Mouse (Mus musculus): ENCODE results near the gene Gm49416. TPM values are rescaled to one million over a fixed set of nuclear protein-coding genes. Genes with fewer than 3 reads are reported as not detected.

Gene Gm49416
- not detected in 2 replicates for polyA plus RNA-seq (2012; rRNA removed; ENCODE audit: low replicate concordance)

DNA sequence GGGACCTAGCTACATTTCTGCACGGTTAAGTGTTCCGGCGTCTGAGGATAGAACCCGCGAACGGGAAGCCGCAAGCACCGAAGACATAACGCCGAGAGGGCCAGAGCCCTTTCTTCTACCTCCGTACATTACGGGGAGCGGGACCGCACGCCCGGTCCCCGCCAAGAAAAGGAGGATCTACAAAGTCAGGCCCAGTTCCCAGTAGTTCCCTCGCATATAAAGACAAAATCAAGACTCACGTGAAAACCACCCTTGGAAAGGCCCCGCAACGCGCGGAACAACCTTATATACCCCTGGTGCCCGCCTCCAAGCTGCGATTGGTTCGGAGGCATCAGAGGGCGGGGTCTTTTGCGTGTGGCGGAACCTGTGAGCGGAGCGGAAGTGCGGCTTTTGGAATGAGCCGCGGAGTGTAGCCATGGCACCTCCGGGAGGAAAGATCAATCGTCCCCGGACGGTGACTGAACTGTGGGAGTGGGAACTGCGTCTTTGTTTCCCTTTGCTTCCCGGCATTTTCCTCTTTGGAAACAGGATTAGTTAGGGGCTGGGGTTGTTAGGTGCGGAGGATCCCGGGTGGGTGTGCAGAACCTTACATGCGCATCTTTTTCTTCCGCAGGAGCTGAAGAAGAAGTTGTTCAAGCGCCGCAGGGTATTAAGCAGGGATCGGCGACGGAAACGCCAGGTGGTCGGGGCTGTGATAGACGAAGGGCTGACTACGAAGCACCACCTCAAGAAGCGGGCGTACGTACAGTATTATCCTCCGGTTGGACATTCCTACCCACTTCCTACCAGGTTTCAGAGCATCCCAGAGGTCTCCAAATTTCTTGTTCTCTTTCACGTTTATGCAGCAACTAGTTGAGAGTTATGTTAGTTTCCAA, at the start of gene Gm49416, which contains the start of gene 1810009A15Rik:
Gene Gm49416 (plus strand): TSS at position 416 of the 875 bp plus-strand sequence.
Gene 1810009A15Rik (plus strand): TSS at position 343 of the 875 bp plus-strand sequence.

DNA sequence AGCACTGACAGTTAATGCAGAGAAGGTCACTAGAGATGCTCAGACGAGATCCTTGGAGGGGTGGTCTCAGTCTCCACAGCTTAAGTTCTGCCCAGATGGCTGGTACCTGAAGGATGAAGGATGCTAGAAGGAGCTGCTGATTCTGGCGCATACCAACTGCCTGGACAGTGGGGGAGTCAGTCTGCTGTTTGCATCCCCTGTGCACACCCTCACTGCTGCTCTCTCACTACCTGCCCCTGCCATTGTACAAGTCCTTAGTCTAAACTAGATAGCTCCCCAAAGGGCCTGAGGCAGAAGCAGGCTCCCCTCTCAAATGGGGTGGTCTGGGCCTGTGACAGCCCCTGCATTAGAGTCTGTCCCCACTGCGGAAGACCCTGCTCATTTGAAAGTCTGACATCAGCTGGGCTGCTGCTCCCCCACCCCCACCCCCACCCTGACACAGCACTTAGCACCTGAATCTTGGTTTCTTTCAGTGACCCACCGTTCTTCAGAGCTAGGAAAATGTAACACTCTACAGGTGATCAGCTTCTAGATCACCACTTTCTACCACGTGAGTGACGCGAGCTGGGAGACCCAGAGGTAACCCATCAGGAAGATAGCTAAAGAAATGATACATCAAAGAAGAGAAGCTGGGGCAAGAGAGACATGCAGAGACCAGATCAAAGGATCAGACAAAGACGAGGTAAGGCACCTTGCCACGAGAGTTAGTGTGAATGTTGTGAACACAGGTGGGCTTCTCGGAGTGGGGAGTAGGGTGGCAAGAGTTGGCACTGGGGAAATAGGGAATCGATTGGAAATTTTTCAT, 49.4 kb upstream of the Gm49416 start, which contains the start of gene Gng3:
Gene Gng3 (minus strand): TSS at position 92 of the 805 bp plus-strand sequence.

DNA sequence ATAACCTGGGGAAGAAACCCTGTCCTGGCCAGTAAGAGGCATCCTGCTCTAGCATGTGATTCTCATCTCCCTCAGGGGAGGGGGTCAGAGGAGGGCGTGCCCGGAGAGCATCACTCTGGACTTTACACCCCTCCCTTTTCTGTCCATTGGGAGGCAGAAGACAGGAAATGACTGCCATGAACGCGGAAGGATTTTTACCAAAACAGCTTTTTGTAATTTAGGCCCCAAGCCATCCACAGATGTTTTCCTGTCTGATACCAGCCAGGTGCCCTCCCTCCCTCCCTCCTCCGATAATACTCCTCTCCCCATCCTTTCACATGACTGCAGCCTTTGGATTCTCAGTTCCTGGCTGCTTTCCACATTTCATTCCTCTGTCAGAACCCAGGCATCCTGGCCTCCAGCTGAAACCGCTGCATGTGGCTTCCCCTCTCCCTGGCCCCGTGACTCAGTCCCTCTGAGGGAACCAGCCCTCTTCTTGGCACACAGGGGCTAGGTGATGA, 38.3 kb upstream of the Gm49416 start, which contains the start of gene Lrrn4cl:
Gene Lrrn4cl (plus strand): TSS at position 367 of the 500 bp plus-strand sequence.

DNA sequence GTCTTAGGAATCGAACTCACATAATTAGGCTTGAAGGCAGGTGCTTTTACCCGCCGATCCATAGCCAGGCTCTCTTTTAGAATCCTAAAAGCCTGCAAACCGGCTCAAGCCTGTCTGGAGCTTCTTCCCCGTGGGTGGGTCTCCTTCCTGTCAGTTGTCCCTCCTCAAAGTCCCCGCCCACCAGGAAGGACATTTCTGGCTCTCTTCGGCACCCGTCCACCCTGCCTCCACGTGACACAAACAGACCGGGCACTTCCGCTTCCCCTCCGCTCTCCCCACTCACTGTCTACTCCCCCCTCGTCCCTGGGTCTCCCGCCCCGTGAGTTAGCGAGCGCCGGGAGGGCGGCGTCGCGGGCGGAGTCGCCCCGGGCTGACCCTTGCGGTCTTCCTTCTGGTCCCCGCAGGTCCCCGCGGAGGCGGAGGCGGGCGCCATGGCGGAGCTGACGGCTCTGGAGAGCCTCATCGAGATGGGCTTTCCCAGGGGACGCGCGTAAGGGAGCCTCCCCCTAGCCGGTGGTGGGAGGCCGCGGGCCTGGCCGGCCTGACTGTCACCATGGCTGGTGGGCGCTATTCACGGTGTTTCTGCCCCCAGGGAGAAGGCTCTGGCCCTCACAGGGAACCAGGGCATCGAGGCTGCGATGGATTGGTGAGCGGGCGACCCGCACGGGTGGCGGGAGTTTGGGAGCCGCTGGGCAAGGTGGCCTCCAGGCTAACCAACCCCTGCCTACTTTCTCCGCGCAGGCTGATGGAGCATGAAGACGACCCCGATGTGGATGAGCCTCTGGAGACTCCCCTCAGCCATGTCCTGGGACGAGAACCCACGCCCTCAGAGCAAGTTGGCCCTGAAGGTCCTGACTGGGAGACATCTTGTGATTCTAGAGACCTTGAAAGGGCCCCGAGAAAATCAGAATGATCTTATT, 17.2 kb upstream of the Gm49416 start, which contains the start of gene Ubxn1:
Gene Ubxn1 (plus strand): TSS at position 230 of the 920 bp plus-strand sequence.

DNA sequence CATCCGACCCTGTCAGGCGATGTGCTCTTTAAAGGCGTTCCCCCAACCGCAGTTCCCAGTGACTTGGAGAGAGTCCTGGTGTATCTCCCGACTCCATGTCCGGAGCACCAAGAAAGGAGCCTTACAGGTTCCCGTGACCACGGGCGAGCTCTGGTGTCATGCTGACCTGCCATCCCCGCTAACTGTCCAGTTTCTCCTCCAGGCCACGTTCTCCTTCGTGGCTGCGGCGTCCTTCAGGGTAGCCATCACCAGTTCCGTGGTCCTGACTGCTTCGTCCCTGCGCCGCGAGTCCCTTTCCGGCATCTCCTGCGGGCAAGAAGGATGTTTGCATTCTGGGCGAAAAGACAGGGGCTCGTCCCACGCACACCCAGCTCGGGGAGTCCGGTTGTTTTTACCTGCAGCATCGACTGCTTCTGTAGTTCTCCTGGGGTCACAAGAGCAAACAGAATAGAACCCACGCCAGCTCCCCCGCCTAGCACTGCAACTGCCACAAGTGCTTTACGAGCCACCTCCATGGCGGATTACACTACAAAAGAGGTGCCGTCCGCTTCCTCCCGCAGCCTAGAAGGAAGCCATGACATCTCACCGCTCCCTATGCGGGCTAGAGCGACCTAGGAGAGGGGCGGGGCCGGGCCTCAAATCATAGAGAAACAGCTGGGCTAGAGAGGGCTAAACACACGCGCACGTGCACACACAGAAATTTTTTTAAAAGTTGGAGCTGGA, 8.3 kb upstream of the Gm49416 start, which contains the start of gene Uqcc3:
Gene Uqcc3 (minus strand): TSS at position 613 of the 723 bp plus-strand sequence.

DNA sequence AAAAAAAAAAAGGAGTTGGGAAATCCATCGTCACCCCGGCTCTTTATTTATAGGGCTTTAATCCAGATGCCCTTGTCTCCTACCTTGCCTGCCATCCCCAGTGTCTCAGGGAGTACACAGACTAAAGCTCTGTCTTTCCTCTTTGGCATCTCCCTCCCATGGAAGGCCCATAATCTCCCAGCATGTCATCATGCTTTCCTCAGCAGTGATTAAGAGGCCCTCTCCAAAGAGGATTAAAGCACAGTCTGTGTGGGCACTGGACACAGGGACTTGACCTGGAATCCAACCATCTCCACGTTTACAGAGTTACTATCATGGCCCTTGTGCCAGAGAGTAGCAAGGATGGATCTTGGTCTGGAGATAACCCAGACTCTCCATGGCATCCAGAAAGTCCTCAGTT, 5.1 kb upstream of the Gm49416 start, which contains the start of the genes Lbhd1 and Gm49403:
Gene Lbhd1 (plus strand): TSS at position 117 of the 400 bp plus-strand sequence.
Gene Gm49403 (plus strand): TSS at position 315 of the 400 bp plus-strand sequence.

DNA sequence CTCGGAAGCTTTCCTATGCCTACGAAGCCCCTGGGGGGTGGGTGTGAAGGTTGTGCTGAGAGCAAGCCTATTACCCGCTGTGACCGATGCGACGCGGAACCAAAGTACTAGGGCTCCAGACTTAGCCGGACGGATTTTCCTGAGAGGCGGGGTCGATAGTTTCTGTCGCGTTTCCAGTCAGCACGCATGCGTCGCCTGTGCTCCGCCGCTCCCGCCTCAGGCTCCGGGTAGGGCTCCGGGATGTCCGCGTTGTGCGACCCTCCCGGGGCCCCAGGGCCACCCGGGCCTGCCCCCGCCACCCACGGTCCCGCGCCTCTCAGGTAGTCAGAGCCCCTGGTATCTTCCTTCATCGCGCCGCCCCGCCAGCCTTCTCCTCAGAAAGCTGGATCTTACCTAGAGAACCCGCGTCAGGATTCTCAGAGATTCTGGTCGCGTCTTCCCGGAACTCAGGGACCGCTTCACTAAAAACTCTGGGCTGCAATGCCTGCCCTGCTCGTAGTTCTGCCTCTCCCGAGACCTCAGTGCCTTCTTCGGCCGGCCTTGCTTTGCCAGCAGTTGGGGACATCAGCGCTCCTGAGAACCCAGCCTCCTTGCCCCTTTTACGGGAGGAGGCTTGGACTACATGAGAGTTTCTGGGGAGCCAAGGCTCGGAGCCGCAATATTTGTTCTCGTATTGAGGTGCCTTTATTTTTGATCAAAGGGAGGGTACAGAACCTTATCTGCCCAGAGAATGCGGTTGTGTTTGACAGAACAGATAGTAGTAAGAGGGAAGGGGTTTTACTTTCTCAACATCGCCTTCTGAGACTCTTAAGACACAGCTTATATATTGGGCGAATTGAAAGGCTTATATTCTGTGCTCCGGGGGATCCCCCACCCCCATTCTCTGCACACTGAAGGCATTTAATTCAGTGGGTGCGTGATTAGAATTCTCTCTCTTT, 4.4 kb downstream of the Gm49416 start, which contains the start of gene Ints5:
Gene Ints5 (plus strand): TSS at position 177 of the 938 bp plus-strand sequence.

DNA sequence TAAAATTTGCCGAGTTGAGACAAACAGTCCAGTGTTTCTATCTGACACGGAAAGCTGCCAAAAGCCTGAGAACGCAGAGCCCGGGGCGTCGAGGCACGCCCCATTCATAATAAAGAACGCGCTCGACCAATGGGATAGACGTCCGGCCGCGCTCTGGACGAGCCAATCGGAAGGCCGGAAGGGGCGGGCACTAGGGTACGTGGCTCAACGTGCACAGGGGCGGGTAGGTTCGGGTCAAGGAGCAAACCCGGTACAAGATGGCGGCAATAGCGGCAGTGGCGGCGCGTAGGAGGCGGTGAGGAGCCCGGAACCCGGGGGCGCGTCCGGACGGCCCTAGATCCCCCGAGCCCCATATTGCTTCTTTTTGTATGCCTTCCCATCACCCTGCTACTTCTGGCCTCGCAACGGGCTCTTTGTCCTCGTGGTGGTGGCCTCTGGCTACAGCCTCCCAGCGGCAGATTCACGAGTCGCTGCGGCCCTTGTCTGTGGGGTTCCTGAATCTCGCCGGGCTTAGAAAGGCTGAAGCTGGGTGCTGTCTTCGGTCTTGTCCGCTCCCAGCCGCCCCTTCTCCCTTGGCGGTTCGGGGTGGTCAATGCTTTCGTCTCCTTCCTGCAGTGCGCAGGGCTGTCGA, 9.3 kb downstream of the Gm49416 start, which contains the start of gene Ganab:
Gene Ganab (plus strand): TSS at position 207 of the 631 bp plus-strand sequence.

DNA sequence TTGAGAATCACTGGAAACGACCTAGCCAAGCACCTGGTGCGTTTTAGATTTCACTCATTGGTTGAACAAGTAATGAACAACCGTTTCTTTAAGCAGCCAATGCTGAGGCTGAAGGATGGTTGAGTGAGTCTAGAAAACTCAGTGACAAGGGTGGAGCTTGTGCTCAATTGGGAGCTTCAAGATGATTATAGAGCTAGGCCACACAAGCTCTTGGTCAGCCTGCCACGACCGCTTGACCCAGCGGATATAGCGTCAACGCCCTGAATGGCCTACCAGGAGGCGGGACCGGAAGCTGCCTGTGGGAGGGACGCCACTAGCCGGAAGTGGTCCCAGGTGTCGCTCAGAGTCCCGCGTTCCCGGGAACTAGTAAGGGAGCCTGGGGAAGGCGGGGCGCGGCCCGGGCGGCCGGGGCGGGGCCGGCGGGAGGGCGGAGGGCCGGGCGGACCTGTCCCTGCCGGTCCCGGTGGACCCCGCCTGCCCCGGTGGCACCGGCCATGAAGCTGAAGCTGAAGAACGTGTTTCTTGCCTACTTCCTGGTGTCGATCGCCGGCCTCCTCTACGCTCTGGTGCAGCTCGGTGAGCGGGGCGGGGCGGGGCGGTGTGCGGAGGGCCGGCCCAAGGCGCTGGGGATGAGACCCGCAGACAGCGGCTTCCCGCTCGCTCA, 31.5 kb downstream of the Gm49416 start, which contains the start of gene B3gat3:
Gene B3gat3 (plus strand): TSS at position 302 of the 664 bp plus-strand sequence.

DNA sequence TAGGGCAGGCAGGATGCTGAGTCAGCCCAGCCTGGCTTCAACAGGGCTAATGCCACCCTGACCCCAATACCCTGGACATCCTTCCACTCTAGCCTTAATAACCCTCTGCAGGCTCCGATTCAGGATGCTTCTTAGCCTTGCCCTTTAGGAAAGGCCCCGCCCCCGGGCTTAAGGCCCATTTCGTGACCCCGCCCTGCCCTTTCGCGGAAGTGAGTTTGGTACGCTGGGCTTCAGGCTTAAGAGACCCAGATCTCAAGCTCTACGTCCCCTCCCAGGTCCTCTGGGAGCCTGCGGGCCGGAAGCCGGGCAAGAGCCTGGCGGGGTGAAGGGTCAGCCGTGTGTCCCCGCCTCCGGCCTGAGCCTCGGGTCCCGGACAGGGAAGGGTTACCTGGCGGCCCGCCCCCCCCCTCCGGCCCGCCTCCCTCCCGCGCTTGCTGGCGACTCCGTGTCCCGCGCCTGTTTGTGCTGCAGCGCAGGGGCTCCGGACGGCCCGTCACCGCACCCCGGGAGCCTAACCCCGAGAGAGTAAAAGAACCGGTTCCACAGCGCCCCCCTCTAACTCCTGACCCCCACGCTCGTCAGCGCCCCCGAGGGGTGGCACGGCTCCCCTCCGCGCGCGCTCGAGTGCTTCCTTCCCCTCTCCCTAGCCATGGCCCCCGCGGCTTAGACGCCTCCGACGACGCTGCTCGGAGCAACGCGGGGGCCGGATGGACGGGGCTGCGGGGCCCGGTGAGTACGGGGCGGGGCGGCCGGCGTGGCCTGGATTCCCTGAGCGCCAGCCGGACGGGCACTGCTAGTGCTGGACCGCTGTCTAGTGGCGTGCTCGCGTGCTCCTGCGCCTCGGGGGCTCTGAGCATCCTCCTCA, 40.7 kb downstream of the Gm49416 start, which contains the start of the genes Rom1 and Eml3:
Gene Rom1 (minus strand): TSS at position 133 of the 865 bp plus-strand sequence.
Gene Eml3 (plus strand): TSS at position 329 of the 865 bp plus-strand sequence.

DNA sequence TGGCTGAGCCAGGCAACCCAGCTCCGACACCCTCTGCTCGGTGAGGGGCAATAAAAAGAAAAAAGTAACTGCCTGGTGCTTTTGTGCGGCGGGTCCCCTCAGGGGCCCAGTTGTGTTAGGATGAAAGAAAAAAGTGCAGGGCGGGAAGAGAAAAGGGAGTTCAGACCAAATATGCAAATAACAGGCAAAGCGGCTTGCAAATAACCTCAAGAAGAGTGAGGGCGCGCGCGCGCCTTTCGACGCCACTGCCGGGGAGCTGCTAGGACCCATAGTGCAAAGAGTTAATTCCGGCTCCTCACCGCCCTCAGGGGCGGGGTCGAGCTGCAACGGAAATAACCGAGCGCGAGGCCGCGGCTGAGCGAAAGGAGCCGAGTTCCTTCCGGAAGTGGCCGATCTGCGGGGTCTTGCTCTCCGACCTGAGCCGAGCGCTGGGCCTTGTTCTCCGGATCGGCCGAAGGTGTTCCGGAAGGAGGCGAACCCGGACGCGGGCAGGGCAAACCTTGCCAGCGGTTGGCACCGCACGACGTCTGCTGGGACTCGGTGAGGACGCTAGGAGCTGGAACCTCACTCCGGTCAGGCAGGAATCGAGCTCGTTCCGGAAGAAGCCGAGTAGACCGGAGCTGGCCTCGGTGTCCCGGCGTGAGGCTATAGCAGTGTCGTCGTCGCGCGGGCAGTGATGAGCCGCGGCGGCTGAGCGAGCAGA, 52.9 kb downstream of the Gm49416 start, which contains the start of gene Mta2:
Gene Mta2 (plus strand): TSS at position 361 of the 703 bp plus-strand sequence.

Other genes starting within 250 kb of the Gm49416 start
- 3.0 and 3.4 TPM in 2 replicates for gene Chrm1, start 225.1 kb upstream of the Gm49416 start, polyA plus RNA-seq (2012; rRNA removed; ENCODE audit: low replicate concordance)
- 156 and 200 TPM in 2 replicates for gene Slc3a2, start 165.6 kb upstream of the Gm49416 start, polyA plus RNA-seq (2012; rRNA removed; ENCODE audit: low replicate concordance)
- gene Wdr74, start 153.1 kb upstream of the Gm49416 start, polyA plus RNA-seq (2012; rRNA removed; ENCODE audit: low replicate concordance) = 25.6 and 42.9 TPM in 2 replicates
- gene 1700092M07Rik, start 148.2 kb upstream of the Gm49416 start, polyA plus RNA-seq (2012; rRNA removed; ENCODE audit: low replicate concordance) = not detected in 2 replicates
- gene Stx5a, start 147.5 kb upstream of the Gm49416 start, polyA plus RNA-seq (2012; rRNA removed; ENCODE audit: low replicate concordance) = 73.4 and 84.9 TPM in 2 replicates
- 75.3 and 140 TPM in 2 replicates for gene Nxf1, start 131.9 kb upstream of the Gm49416 start, polyA plus RNA-seq (2012; rRNA removed; ENCODE audit: low replicate concordance)
- gene Tmem223, start 117.9 kb upstream of the Gm49416 start, polyA plus RNA-seq (2012; rRNA removed; ENCODE audit: low replicate concordance) = 300 and 304 TPM in 2 replicates
- gene Tmem179b, start 114.5 kb upstream of the Gm49416 start, polyA plus RNA-seq (2012; rRNA removed; ENCODE audit: low replicate concordance) = 133 and 165 TPM in 2 replicates
- 15.2 and 17.4 TPM in 2 replicates for gene Taf6l, start 102.5 kb upstream of the Gm49416 start, polyA plus RNA-seq (2012; rRNA removed; ENCODE audit: low replicate concordance)
- 30.3 and 61.5 TPM in 2 replicates for gene Polr2g, start 90.3 kb upstream of the Gm49416 start, polyA plus RNA-seq (2012; rRNA removed; ENCODE audit: low replicate concordance)
- gene Zbtb3, start 86.4 kb upstream of the Gm49416 start, polyA plus RNA-seq (2012; rRNA removed; ENCODE audit: low replicate concordance) = 2.4 and 3.2 TPM in 2 replicates
- gene Ttc9c, start 69.6 kb upstream of the Gm49416 start, polyA plus RNA-seq (2012; rRNA removed; ENCODE audit: low replicate concordance) = 10.7 and 20.5 TPM in 2 replicates
- gene Hnrnpul2, start 68.9 kb upstream of the Gm49416 start, polyA plus RNA-seq (2012; rRNA removed; ENCODE audit: low replicate concordance) = 13.8 and 14.4 TPM in 2 replicates
- gene AC129217.1, start 59.2 kb upstream of the Gm49416 start, polyA plus RNA-seq (2012; rRNA removed; ENCODE audit: low replicate concordance) = not detected in 2 replicates
- 568 and 621 TPM in 2 replicates for gene Bscl2, start 51.5 kb upstream of the Gm49416 start, polyA plus RNA-seq (2012; rRNA removed; ENCODE audit: low replicate concordance)
- gene Gng3, start 49.7 kb upstream of the Gm49416 start, polyA plus RNA-seq (2012; rRNA removed; ENCODE audit: low replicate concordance) = 0.34 and 0.65 TPM in 2 replicates
- 14.0 and 20.9 TPM in 2 replicates for gene Lrrn4cl, start 38.2 kb upstream of the Gm49416 start, polyA plus RNA-seq (2012; rRNA removed; ENCODE audit: low replicate concordance)
- 98.5 and 113 TPM in 2 replicates for gene Ubxn1, start 17.4 kb upstream of the Gm49416 start, polyA plus RNA-seq (2012; rRNA removed; ENCODE audit: low replicate concordance)
- gene Uqcc3, start 8.0 kb upstream of the Gm49416 start, polyA plus RNA-seq (2012; rRNA removed; ENCODE audit: low replicate concordance) = 24.0 and 25.0 TPM in 2 replicates
- gene Lbhd1, start 5.2 kb upstream of the Gm49416 start, polyA plus RNA-seq (2012; rRNA removed; ENCODE audit: low replicate concordance) = 1.1 and 3.0 TPM in 2 replicates
- not detected in 2 replicates for gene Gm49403, start 5.0 kb upstream of the Gm49416 start, polyA plus RNA-seq (2012; rRNA removed; ENCODE audit: low replicate concordance)
- gene 1810009A15Rik, start 73 bp upstream of the Gm49416 start, polyA plus RNA-seq (2012; rRNA removed; ENCODE audit: low replicate concordance) = 9.6 and 10.3 TPM in 2 replicates
- 28.9 and 29.0 TPM in 2 replicates for gene Ints5, start 4.1 kb downstream of the Gm49416 start, polyA plus RNA-seq (2012; rRNA removed; ENCODE audit: low replicate concordance)
- gene Ganab, start 9.1 kb downstream of the Gm49416 start, polyA plus RNA-seq (2012; rRNA removed; ENCODE audit: low replicate concordance) = 97.1 and 165 TPM in 2 replicates
- gene B3gat3, start 31.4 kb downstream of the Gm49416 start, polyA plus RNA-seq (2012; rRNA removed; ENCODE audit: low replicate concordance) = 79.0 and 149 TPM in 2 replicates
- gene Rom1, start 40.4 kb downstream of the Gm49416 start, polyA plus RNA-seq (2012; rRNA removed; ENCODE audit: low replicate concordance) = 15.7 and 17.6 TPM in 2 replicates
- gene Eml3, start 40.6 kb downstream of the Gm49416 start, polyA plus RNA-seq (2012; rRNA removed; ENCODE audit: low replicate concordance) = 70.7 and 78.1 TPM in 2 replicates
- gene Mta2, start 52.9 kb downstream of the Gm49416 start, polyA plus RNA-seq (2012; rRNA removed; ENCODE audit: low replicate concordance) = 17.1 and 24.8 TPM in 2 replicates
- 20.2 and 22.1 TPM in 2 replicates for gene Tut1, start 64.9 kb downstream of the Gm49416 start, polyA plus RNA-seq (2012; rRNA removed; ENCODE audit: low replicate concordance)
- 173 and 301 TPM in 2 replicates for gene Eef1g, start 78.1 kb downstream of the Gm49416 start, polyA plus RNA-seq (2012; rRNA removed; ENCODE audit: low replicate concordance)
- 27.4 and 46.3 TPM in 2 replicates for gene Ahnak, start 100.4 kb downstream of the Gm49416 start, polyA plus RNA-seq (2012; rRNA removed; ENCODE audit: low replicate concordance)
- gene Scgb1a1, start 199.0 kb downstream of the Gm49416 start, polyA plus RNA-seq (2012; rRNA removed; ENCODE audit: low replicate concordance) = 32.8 and 35.9 TPM in 2 replicates
- gene Asrgl1, start 246.7 kb downstream of the Gm49416 start, polyA plus RNA-seq (2012; rRNA removed; ENCODE audit: low replicate concordance) = 2.2 and 3.0 TPM in 2 replicates

Data from mammary gland, adult 2 months (tissue).